Mouse (Mus musculus) stomach, postnatal 0 days (tissue): ENCODE results near the gene Zfp69.

ENCODE experiments used
- CTCF ChIP-seq: IDR thresholded peaks from 2 replicates; pipeline ENCODE4 v1.5.1; 2016; ENCODE audit warnings: antibody characterized with exemption, low read depth, mild to moderate bottlenecking, moderate library complexity
- EP300 ChIP-seq: optimal IDR thresholded peaks from 2 replicates; pipeline ENCODE3; 2016; ENCODE audit warnings: antibody characterized with exemption

DNA sequence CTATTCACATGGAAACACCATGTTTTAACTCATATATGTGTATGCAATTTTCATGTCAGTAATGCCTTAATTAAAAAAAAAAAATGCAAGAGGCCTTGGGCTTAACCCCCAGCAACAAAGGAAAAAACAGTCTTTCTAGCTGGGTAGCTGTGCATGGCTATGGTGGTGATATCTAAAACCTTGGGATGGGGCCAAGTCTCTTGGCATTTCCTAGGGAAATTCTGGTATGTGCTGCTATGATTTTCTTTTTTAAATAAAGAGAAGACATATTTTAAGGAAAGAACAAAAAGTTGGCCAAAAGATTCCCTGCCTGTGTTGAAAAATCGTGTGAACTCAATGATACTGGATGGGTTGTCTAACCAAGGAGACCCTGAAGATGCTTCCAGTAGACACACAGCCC, 44.4 kb upstream of the Zfp69 start:
- TF ChIP-seq EP300 (no peak), CTCF (no peak)
